Mouse (Mus musculus) cortical plate, adult 2 months (tissue): ENCODE data around the gene Pgls. TPM values are rescaled to one million over a fixed set of nuclear protein-coding genes. Genes with fewer than 3 reads are reported as not detected.

Experiments used
- H3K27ac ChIP-seq: fragments of 200-500 bp; 2 replicates; pipeline ENCODE4 v1.5.1; 2012; ENCODE audit warnings: low read length, control low read depth, inconsistent platforms; ENCODE audit not compliant: insufficient read depth
- H3K4me1 ChIP-seq: fragments of 200-500 bp; 2 replicates; pipeline ENCODE4 v1.6.1; 2011; ENCODE audit warnings: low read length; ENCODE audit not compliant: control insufficient read depth, insufficient read depth
- H3K4me3 ChIP-seq: fragments of 200-500 bp; 2 replicates; pipeline ENCODE4 v1.5.1; 2011; ENCODE audit warnings: mild to moderate bottlenecking, low read length, control low read depth; ENCODE audit not compliant: insufficient read depth
- CTCF ChIP-seq: fragments of 200-500 bp; IDR thresholded peaks from 2 replicates; pipeline ENCODE4 v1.5.1; 2011; ENCODE audit warnings: mild to moderate bottlenecking, control low read depth, low read length; ENCODE audit not compliant: insufficient read depth; ENCODE audit errors: extremely low read depth
- POLR2A ChIP-seq: fragments of 200-500 bp; IDR thresholded peaks from 2 replicates; pipeline ENCODE4 v1.6.1; 2011; ENCODE audit warnings: mild to moderate bottlenecking, low read length, control low read depth; ENCODE audit not compliant: insufficient read depth; ENCODE audit errors: extremely low read depth
- polyA plus RNA-seq: library from polyadenylated mRNA; depleted of rRNA; stranded (reverse); fragments of >200 nt; gene quantifications from 2 replicates; pipeline ENCODE4 v1.2.3, GENCODE M21; 2012; rRNA removed

Gene Pgls
- polyA plus RNA-seq, 1 experiment = 34.3 TPM

DNA sequence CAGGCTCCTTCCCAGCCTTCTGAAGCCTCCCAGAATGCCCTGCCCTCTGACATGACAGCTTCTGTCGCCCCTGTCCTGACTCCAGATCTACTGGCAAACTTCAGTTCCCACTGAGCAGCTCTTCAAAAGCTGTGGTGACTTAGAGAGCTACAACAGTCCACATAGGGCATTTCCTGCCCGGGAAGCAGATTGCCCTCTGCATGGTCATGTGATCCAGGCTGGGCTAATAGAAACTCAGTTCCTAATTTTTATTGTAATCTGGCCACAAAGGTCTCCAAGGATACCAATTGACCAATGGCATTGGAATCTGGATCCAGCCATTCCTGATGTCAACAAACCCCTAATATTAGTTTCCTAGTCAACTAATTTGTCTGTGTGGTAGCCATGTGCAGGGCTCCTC, 39.9 kb downstream of the Pgls start:
- Histone ChIP-seq H3K4me1 (no peaks in the 10 kb centered on the region), H3K27ac (no peak overlapping the region), H3K4me3 (no peak overlapping the region)
- TF ChIP-seq CTCF = no peak
- TF ChIP-seq POLR2A = no peak

DNA sequence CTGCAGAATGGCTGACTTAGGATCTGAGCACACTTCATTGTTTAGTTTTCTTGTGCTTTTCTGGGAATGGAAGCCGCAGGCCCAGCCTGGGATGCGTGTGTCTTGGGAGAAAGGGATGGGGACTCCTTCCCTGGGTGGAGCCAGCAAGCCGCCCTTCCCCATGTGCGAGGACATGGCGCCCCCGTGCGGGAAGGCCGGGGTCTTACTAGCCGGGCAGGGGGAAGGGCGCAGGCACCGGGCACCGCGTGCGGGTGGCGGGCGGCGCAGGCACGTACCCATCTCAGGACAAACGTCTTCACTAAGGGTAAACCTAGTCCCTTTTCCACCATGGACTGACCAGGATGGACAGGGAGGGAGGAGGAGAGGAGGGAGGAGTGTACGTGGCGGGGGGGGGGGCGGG, 41.2 kb downstream of the Pgls start:
- TF ChIP-seq CTCF = 0 out of 2 replicates have a peak, but pooled peaks have one; percentile 3
- TF ChIP-seq POLR2A = no peak
- no peak overlapping the region for H3K4me3 ChIP-seq
- no peaks in the 10 kb centered on the region for H3K4me1 ChIP-seq
- H3K27ac ChIP-seq = no peak overlapping the region

DNA sequence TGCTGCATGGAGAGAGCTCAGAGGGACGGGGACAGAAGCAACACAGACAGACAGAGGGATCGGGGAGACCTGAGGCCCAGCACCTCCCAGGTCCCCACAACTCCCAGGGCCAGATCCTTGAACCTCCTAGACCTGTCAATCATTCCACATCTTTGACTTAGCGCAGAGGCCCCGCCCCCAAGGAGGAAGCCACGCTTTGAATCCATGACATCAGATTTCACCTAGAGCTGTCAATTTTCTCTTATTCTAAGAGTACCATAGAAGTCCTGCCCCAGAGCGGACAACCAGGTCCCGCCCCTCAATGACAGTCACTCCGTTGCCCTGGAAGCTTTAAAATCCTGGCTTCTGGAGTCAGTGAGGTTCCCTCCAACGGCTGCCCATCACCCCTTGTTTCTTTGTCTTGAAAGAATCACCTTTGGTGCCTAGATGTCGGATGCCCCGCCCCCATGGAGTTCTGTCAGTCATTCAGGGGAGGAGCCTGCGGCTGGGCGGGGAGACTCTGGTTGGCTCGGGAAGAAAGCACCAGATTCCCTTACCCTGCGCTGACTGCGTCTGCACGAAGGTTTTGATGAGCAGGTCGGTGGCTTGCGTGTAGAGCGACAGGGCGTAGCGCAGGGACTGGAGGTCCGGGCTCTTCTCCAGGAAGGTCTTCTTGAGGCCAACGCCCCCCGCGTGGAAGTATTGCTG, 42.1 kb downstream of the Pgls start:
- TF ChIP-seq CTCF = no peak
- no peak for TF ChIP-seq POLR2A
- Histone ChIP-seq H3K4me1 (no peaks in the 10 kb centered on the region), H3K27ac (no peak overlapping the region), H3K4me3 (no peak overlapping the region)

DNA sequence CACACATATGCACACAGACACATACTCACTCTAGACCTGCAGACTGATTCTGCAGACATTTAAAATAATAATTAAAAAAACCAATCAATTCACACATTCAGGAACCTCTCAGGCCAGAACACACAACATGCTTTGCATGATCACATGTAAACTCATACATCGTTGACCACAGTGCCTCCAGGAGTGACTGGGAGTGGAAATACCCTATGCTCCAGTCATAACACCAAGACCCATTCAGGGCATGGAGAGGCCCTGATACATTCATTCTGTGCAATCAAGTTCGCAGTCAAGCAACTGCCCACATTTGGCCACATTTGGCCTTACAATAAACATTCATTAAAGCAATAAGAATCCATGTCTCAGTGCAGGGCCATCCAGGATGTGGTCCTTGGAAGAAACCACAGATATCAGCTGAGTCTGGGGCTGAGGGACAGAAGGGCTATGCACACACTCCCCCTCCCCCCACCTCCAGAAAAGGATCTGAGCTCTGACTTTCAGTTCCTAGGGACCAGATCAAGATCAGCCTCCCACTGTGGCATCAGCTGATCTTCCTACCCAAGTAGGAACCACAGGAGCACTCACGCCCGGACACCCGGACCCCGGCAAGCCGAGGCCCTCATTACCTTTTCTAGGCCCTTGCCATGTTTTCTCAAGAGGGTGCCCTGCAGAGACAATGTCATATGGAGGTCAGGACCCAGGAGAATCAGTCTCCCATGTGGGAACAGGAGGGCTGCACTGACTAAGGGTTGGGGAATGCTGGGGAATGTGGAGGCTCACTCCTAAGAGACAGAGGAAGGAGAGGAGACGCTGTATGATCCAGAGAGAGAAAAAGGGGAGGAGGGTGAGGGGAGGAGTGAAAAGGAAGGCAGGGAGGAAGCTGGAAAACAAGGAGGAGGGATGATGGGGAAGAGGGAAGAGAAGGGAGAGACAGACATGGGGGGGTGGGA, 45.4 kb downstream of the Pgls start:
- H3K27ac ChIP-seq = no peak overlapping the region
- no peak overlapping the region for H3K4me3 ChIP-seq
- no peaks in the 10 kb centered on the region for H3K4me1 ChIP-seq
- TF ChIP-seq CTCF (no peak), POLR2A (no peak)

DNA sequence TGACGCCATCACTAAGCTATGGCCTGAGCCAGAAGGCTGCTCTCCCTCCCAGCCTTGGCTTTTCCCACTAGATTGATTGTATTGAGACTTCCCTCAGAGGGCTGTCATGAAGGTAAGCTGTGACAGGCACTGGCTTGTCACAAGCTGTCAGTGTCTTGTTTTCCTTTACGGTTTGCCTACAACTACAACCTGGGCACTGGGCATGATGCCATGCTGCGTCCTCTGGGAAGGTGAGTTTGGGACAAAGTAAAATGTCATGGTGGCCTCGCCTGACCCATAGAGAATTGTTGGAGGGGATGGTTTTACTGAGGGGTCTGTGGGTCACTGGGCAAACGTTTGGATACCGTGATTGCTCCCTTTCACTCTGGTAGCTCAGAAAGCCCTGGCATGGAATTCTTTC, 46.3 kb downstream of the Pgls start:
- Histone ChIP-seq H3K27ac (no peak overlapping the region), H3K4me3 (no peak overlapping the region), H3K4me1 (no peaks in the 10 kb centered on the region)
- no peak for TF ChIP-seq CTCF
- TF ChIP-seq POLR2A = no peak

DNA sequence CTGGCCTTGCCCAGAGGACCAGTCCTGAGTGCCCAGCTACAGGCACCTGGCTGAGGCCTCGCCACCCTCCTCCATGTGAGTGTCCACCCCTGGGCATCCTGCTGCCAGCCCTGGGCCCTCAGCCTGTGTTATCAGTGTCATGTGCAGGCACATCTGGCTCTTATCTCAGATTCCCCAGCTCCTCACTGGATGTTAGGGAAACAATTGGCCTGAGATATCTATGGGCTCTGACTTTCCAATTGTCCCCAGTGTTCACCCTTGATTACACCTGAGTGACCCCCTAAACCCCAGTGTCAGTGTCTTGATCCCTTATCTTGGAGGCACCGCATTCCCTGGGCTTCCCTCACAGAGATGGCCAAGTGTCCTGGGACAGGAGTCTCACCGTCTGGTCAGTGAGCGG, 47.3 kb downstream of the Pgls start:
- H3K27ac ChIP-seq = no peak overlapping the region
- no peak overlapping the region for H3K4me3 ChIP-seq
- no peak for TF ChIP-seq POLR2A
- no peak for TF ChIP-seq CTCF
- no peaks in the 10 kb centered on the region for H3K4me1 ChIP-seq

DNA sequence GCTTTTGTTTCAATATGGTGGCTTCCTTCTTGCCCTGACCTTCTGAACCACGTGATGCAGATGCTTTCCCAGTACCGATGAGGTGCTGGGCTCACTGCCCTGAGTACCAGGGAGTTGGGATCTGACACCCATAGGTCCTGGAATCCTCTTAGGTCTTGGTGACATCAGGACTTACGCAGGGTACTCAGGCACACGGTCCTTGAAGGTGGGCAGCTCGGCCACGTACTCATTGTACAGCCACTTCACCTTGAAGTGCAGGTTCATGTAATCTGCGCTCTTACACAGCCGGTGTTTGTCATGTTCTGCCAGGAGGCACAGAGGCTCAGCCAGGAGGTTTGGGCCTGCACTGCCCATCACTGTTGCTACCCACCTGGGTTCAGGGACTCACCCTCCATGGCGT, 53.5 kb downstream of the Pgls start:
- Histone ChIP-seq H3K4me3 (no peak overlapping the region), H3K4me1 (no peaks in the 10 kb centered on the region), H3K27ac (no peak overlapping the region)
- no peak for TF ChIP-seq CTCF
- no peak for TF ChIP-seq POLR2A

Other genes with a start within 250 kb of the Pgls start
- gene Use1, start 225.3 kb upstream of the Pgls start, polyA plus RNA-seq = 181 and 187 TPM in 2 replicates
- 13.5 and 13.6 TPM in 2 replicates for gene Ocel1, start 220.9 kb upstream of the Pgls start, polyA plus RNA-seq
- gene Nr2f6, start 210.2 kb upstream of the Pgls start, polyA plus RNA-seq = 38.9 and 40.8 TPM in 2 replicates
- gene Ushbp1, start 196.4 kb upstream of the Pgls start, polyA plus RNA-seq = 9.0 and 10.9 TPM in 2 replicates
- gene Babam1, start 195.3 kb upstream of the Pgls start, polyA plus RNA-seq = 132 and 137 TPM in 2 replicates
- 0.45 and 0.96 TPM in 2 replicates for gene Ankle1, start 186.2 kb upstream of the Pgls start, polyA plus RNA-seq
- gene Abhd8, start 128.5 kb upstream of the Pgls start, polyA plus RNA-seq = 475 and 506 TPM in 2 replicates
- gene Mrpl34, start 127.2 kb upstream of the Pgls start, polyA plus RNA-seq = 47.8 and 50.0 TPM in 2 replicates
- 115 and 126 TPM in 2 replicates for gene Dda1, start 123.0 kb upstream of the Pgls start, polyA plus RNA-seq
- gene Ano8, start 106.2 kb upstream of the Pgls start, polyA plus RNA-seq = 69.2 and 75.1 TPM in 2 replicates
- gene Gtpbp3, start 104.1 kb upstream of the Pgls start, polyA plus RNA-seq = 35.0 and 37.4 TPM in 2 replicates
- gene Plvap, start 80.4 kb upstream of the Pgls start, polyA plus RNA-seq = 11.0 and 11.9 TPM in 2 replicates
- gene Ccdc194, start 66.5 kb upstream of the Pgls start, polyA plus RNA-seq = not detected in 2 replicates
- 20.0 and 20.5 TPM in 2 replicates for gene Bst2, start 54.7 kb upstream of the Pgls start, polyA plus RNA-seq
- gene Mvb12a, start 49.3 kb upstream of the Pgls start, polyA plus RNA-seq = 95.4 and 100 TPM in 2 replicates
- gene Tmem221, start 33.3 kb upstream of the Pgls start, polyA plus RNA-seq = 0.19 and 0.30 TPM in 2 replicates
- 0.04 and 0.08 TPM in 2 replicates for gene Nxnl1, start 25.6 kb upstream of the Pgls start, polyA plus RNA-seq
- 146 and 167 TPM in 2 replicates for gene Slc27a1, start 23.3 kb upstream of the Pgls start, polyA plus RNA-seq
- 2.8 and 3.4 TPM in 2 replicates for gene Fam129c, start 5.5 kb downstream of the Pgls start, polyA plus RNA-seq
- 100 and 104 TPM in 2 replicates for gene Colgalt1, start 18.8 kb downstream of the Pgls start, polyA plus RNA-seq
- gene Unc13a, start 79.6 kb downstream of the Pgls start, polyA plus RNA-seq = 199 and 221 TPM in 2 replicates
- gene Jak3, start 84.1 kb downstream of the Pgls start, polyA plus RNA-seq = 6.0 and 6.1 TPM in 2 replicates
- 1.4 and 1.6 TPM in 2 replicates for gene Insl3, start 97.0 kb downstream of the Pgls start, polyA plus RNA-seq
- 0.74 and 0.86 TPM in 2 replicates for gene B3gnt3, start 109.6 kb downstream of the Pgls start, polyA plus RNA-seq
- gene Fcho1, start 133.5 kb downstream of the Pgls start, polyA plus RNA-seq = 218 and 247 TPM in 2 replicates